In genomic region chr5:131429563-131429962, GRCm38 (mm10) we compare ENCODE assay signal across 11 mouse cellular contexts.
DNase-seq lines count a peak whose midpoint lies in the region; ATAC-seq lines count a peak whose summit lies in the region.
"Had no signal": no experiment of that assay in that cellular context is flagged by ENCODE, and none has a peak within 500 bp of the region (broad histone marks: within the 10 kb centered on the region; RNA-seq: fewer than 3 reads in every experiment).

No protein-coding gene starts in this region.

- intact Hi-C loops in heart, postnatal 14 days (cut with DNase I), result loop anchor here (2.0 to 5.0 kb wide), 3 partner anchors 122 to 387 kb away; partner anchors contain the start of gene Galnt17

- H3K4me1 ChIP-seq in kidney, embryonic 15.5 days, result 0 out of 2 replicates have a peak, but pooled peaks cover 4% of the 10 kb centered on the region
- H3K4me1 ChIP-seq in neural tube, embryonic 12.5 days, result no peaks in the 10 kb centered on the region; the same call in 1 of the 2 replicates
- peaks cover 11% of the 10 kb centered on the region; the same call in 1 of the 2 replicates for H3K4me1 ChIP-seq in neural tube, embryonic 15.5 days
- H3K4me1 ChIP-seq: liver, embryonic 15.5 days; stomach, embryonic 15.5 days had no signal

- H3K27ac ChIP-seq in kidney, embryonic 15.5 days, result no peak overlapping the region
- H3K27ac ChIP-seq in neural tube, embryonic 12.5 days, result no peak overlapping the region
- H3K27ac ChIP-seq in neural tube, embryonic 15.5 days (replicated peaks), result no peak overlapping the region
- H3K27ac ChIP-seq: embryonic facial prominence, embryonic 12.5 days; liver, embryonic 15.5 days; stomach, embryonic 15.5 days had no signal

- peak; percentile 21 to 44 for DNase-seq in cerebellum, postnatal 25 days
- DNase-seq in cerebellum, adult 11 months, result no peak
- DNase-seq in kidney, adult 18-20 months, result no peak
- no peak for DNase-seq in heart, postnatal 14 days

- no peaks in the 10 kb centered on the region for H3K9me3 ChIP-seq in kidney, embryonic 15.5 days (replicated peaks)
- no peaks in the 10 kb centered on the region for H3K9me3 ChIP-seq in neural tube, embryonic 12.5 days
- H3K9me3 ChIP-seq in neural tube, embryonic 15.5 days (replicated peaks), result no peaks in the 10 kb centered on the region
- H3K9me3 ChIP-seq: liver, embryonic 15.5 days; stomach, embryonic 15.5 days had no signal

- no peak overlapping the region for H3K4me3 ChIP-seq in kidney, embryonic 15.5 days (replicated peaks)
- H3K4me3 ChIP-seq in neural tube, embryonic 12.5 days, result no peak overlapping the region
- H3K4me3 ChIP-seq in neural tube, embryonic 15.5 days (replicated peaks), result no peak overlapping the region
- H3K4me3 ChIP-seq: embryonic facial prominence, embryonic 12.5 days; liver, embryonic 15.5 days; stomach, embryonic 15.5 days had no signal

- H3K36me3 ChIP-seq in kidney, embryonic 15.5 days, result no peaks in the 10 kb centered on the region
- H3K36me3 ChIP-seq in neural tube, embryonic 12.5 days, result no peaks in the 10 kb centered on the region
- no peaks in the 10 kb centered on the region for H3K36me3 ChIP-seq in neural tube, embryonic 15.5 days
- H3K36me3 ChIP-seq: embryonic facial prominence, embryonic 12.5 days; liver, embryonic 15.5 days; stomach, embryonic 15.5 days had no signal

- ATAC-seq in kidney, embryonic 15.5 days (replicated peaks; ENCODE audit: low FRiP score), result peak; percentile 43; the same call in 1 of the 2 replicates
- 0 out of 2 replicates have a peak, but pooled peaks have one; percentile 7 for ATAC-seq in neural tube, embryonic 12.5 days (ENCODE audit: low FRiP score, low read depth)
- ATAC-seq in neural tube, embryonic 15.5 days (ENCODE audit: low FRiP score), result no peak
- 0 out of 2 replicates have a peak, but pooled peaks have one; percentile 56 for ATAC-seq in megakaryocyte progenitor cell, adult 5-6 weeks (replicated peaks; ENCODE audit: poor library complexity)

- H3K9ac ChIP-seq in kidney, embryonic 15.5 days, result no peak overlapping the region
- no peak overlapping the region for H3K9ac ChIP-seq in neural tube, embryonic 12.5 days
- no peak overlapping the region for H3K9ac ChIP-seq in neural tube, embryonic 15.5 days (replicated peaks)
- H3K9ac ChIP-seq: embryonic facial prominence, embryonic 12.5 days; liver, embryonic 15.5 days; stomach, embryonic 15.5 days had no signal

- WGBS in kidney, embryonic 15.5 days, result 56% methylated on average over 6 of the region's 6 CpGs
- 63% methylated on average over 6 of the region's 6 CpGs for WGBS in neural tube, embryonic 12.5 days
- 57% methylated on average over 6 of the region's 6 CpGs for WGBS in neural tube, embryonic 15.5 days

- H3K4me2 ChIP-seq in kidney, embryonic 15.5 days, result no peak overlapping the region
- H3K4me2 ChIP-seq in neural tube, embryonic 12.5 days (replicated peaks), result no peak overlapping the region
- no peak overlapping the region for H3K4me2 ChIP-seq in neural tube, embryonic 15.5 days
- H3K4me2 ChIP-seq: embryonic facial prominence, embryonic 12.5 days; liver, embryonic 15.5 days; stomach, embryonic 15.5 days had no signal

- H3K27me3 ChIP-seq in kidney, embryonic 15.5 days, result peaks cover 3% of the 10 kb centered on the region; the same call in 1 of the 2 replicates
- H3K27me3 ChIP-seq in neural tube, embryonic 12.5 days (replicated peaks), result no peaks in the 10 kb centered on the region
- H3K27me3 ChIP-seq in neural tube, embryonic 15.5 days (replicated peaks), result no peaks in the 10 kb centered on the region
- H3K27me3 ChIP-seq: embryonic facial prominence, embryonic 12.5 days; liver, embryonic 15.5 days; stomach, embryonic 15.5 days had no signal

Comparison
In these comparisons a context has a peak if more than half of its experiments do, and no peak if none do; other contexts are left out.
1. DNase-seq: peak in cerebellum, postnatal 25 days (2 of 2); none in cerebellum, adult 11 months (single experiment), kidney, adult 18-20 months (single experiment) and heart, postnatal 14 days (0 of 2).